Mouse (Mus musculus) forebrain, embryonic 11.5 days (tissue): ENCODE measurements around the gene Tgoln1. TPM values are rescaled to one million over a fixed set of nuclear protein-coding genes. Genes with fewer than 3 reads are reported as not detected.

Experiments used
- ATAC-seq: fragments of 200-750 bp; cut with Nextera tagmentation; replicated peaks from 2 replicates; pipeline ENCODE4 v1.8.0; 2017; ENCODE audit warnings: moderate TSS enrichment; ENCODE audit not compliant: low FRiP score
- DNase-seq: peaks from one replicate; pipeline ENCODE4 v3.0.0-alpha.2; 2017; ENCODE audit warnings: low spot score
- H3K27ac ChIP-seq: fragments of 300-500 bp; sonication (generic); 2 replicates; pipeline ENCODE4 v1.5.1; 2014; ENCODE audit warnings: low read depth, low read length
- H3K27me3 ChIP-seq: fragments of 300-500 bp; sonication (generic); 2 replicates; pipeline ENCODE4 v1.6.1; 2014; ENCODE audit warnings: mild to moderate bottlenecking, low read length, mixed read lengths; ENCODE audit not compliant: control insufficient read depth, insufficient read depth
- H3K36me3 ChIP-seq: fragments of 300-500 bp; sonication (generic); 2 replicates; pipeline ENCODE4 v1.6.1; 2014; ENCODE audit warnings: mild to moderate bottlenecking, low read length, moderate library complexity, mixed read lengths; ENCODE audit not compliant: control insufficient read depth, insufficient read depth
- H3K4me1 ChIP-seq: fragments of 300-500 bp; sonication (generic); replicated peaks from 2 replicates; pipeline ENCODE4 v1.6.1; 2014; ENCODE audit warnings: low read length, mixed read lengths; ENCODE audit not compliant: control insufficient read depth, insufficient read depth
- H3K4me2 ChIP-seq: fragments of 300-500 bp; sonication (generic); 2 replicates; pipeline ENCODE4 v1.6.1; 2014; ENCODE audit warnings: low read depth, mild to moderate bottlenecking, low read length, moderate library complexity, mixed read lengths; ENCODE audit not compliant: severe bottlenecking
- H3K4me3 ChIP-seq: fragments of 300-500 bp; sonication (generic); 2 replicates; pipeline ENCODE4 v1.5.1; 2014; ENCODE audit warnings: low read depth, low read length
- H3K9ac ChIP-seq: fragments of 300-500 bp; sonication (generic); 2 replicates; pipeline ENCODE4 v1.6.1; 2014; ENCODE audit warnings: low read length
- H3K9me3 ChIP-seq: fragments of 300-500 bp; sonication (generic); 2 replicates; pipeline ENCODE4 v1.6.1; 2016; ENCODE audit warnings: low read length, mixed read lengths; ENCODE audit not compliant: control insufficient read depth
- WGBS: fragments of 180-500 bp; shearing (Covaris S2); extraction: QIAGEN DNeasy Blood & Tissue Kit; methylation state at CpG from one replicate; pipeline ENCODE4 v1.1.7; 2014; 5-methylcytosine and 5-hydroxymethylcytosine counted together
- polyA plus RNA-seq: library from polyadenylated mRNA; unstranded; fragments of >200 nt; fragmentation: Nextera tagmentation; extraction: Ambion mirVana; gene quantifications from 2 replicates; pipeline ENCODE4 v1.2.1, GENCODE M21; 2014

Tgoln1 gene
- polyA plus RNA-seq, 1 experiment from 2014 or later = 34.1 TPM

- no peaks in the 10 kb centered on the region for H3K4me1 ChIP-seq
- no peak for DNase-seq
- WGBS = 89% methylated on average over 3 of the region's 3 CpGs
These were observed 20.1 kb upstream of the Tgoln1 start for GRCm38 (mm10) chr6:72636940-72637339.

GRCm38 (mm10) chr6:72635760-72636431 is 19.1 kb upstream of the Tgoln1 start:
- peak; percentile 74 for ATAC-seq
- Histone ChIP-seq H3K27me3 (no peaks in the 10 kb centered on the region), H3K36me3 (no peaks in the 10 kb centered on the region)

More at GRCm38 (mm10) chr6:72636940-72637339, 20.1 kb upstream of the Tgoln1 start:
- no peak for ATAC-seq
- H3K36me3 ChIP-seq = no peaks in the 10 kb centered on the region
- H3K27me3 ChIP-seq = no peaks in the 10 kb centered on the region
- H3K27ac ChIP-seq = no peak overlapping the region
- no peak overlapping the region for H3K4me2 ChIP-seq
- no peak overlapping the region for H3K4me3 ChIP-seq
- no peaks in the 10 kb centered on the region for H3K9me3 ChIP-seq
- no peak overlapping the region for H3K9ac ChIP-seq

GRCm38 (mm10) chr6:72634311-72634710 is 17.5 kb upstream of the Tgoln1 start:
- Histone ChIP-seq H3K27ac (no peak overlapping the region), H3K4me3 (no peak overlapping the region), H3K4me1 (no peaks in the 10 kb centered on the region), H3K9me3 (no peaks in the 10 kb centered on the region), H3K9ac (no peak overlapping the region), H3K27me3 (no peaks in the 10 kb centered on the region), H3K36me3 (no peaks in the 10 kb centered on the region; the same call in 1 of the 2 replicates), H3K4me2 (no peak overlapping the region)
- no peak for ATAC-seq
- DNase-seq = no peak
- WGBS = 88% methylated on average over 10 of the region's 10 CpGs

More at GRCm38 (mm10) chr6:72635760-72636431, 19.1 kb upstream of the Tgoln1 start:
- Histone ChIP-seq H3K4me1 (no peaks in the 10 kb centered on the region), H3K27ac (no peak overlapping the region), H3K9ac (no peak overlapping the region), H3K4me2 (no peak overlapping the region), H3K4me3 (no peak overlapping the region), H3K9me3 (no peaks in the 10 kb centered on the region)
- 55% methylated on average over 12 of the region's 12 CpGs for WGBS
- peak; percentile 76 for DNase-seq

- H3K9me3 ChIP-seq = no peaks in the 10 kb centered on the region
- no peaks in the 10 kb centered on the region; the same call in 1 of the 2 replicates for H3K36me3 ChIP-seq
- H3K27me3 ChIP-seq = no peaks in the 10 kb centered on the region
- ATAC-seq (no peak), DNase-seq (no peak)
- H3K9ac ChIP-seq = no peak overlapping the region
- no peak overlapping the region for H3K4me2 ChIP-seq
- no peak overlapping the region for H3K27ac ChIP-seq
- no peaks in the 10 kb centered on the region for H3K4me1 ChIP-seq
- H3K4me3 ChIP-seq = no peak overlapping the region
- 88% methylated on average over 6 of the region's 6 CpGs for WGBS
These were observed 14.9 kb upstream of the Tgoln1 start for GRCm38 (mm10) chr6:72631700-72632099.

- H3K9ac ChIP-seq = no peak overlapping the region
- no peaks in the 10 kb centered on the region for H3K27me3 ChIP-seq
- H3K4me3 ChIP-seq = no peak overlapping the region
- no peak overlapping the region for H3K4me2 ChIP-seq
- H3K9me3 ChIP-seq = no peaks in the 10 kb centered on the region
- H3K27ac ChIP-seq = no peak overlapping the region
- DNase-seq (no peak), ATAC-seq (no peak)
- WGBS = 94% methylated on average over 14 of the region's 14 CpGs
- H3K4me1 ChIP-seq = no peaks in the 10 kb centered on the region
- no peaks in the 10 kb centered on the region; the same call in 1 of the 2 replicates for H3K36me3 ChIP-seq
These were observed 14.2 kb upstream of the Tgoln1 start for GRCm38 (mm10) chr6:72630961-72631360.

- H3K4me3 ChIP-seq = no peak overlapping the region
- H3K9me3 ChIP-seq = no peaks in the 10 kb centered on the region
- H3K27ac ChIP-seq = no peak overlapping the region
- DNase-seq = no peak
- 81% methylated on average over 2 of the region's 2 CpGs for WGBS
- ATAC-seq = no peak
- no peaks in the 10 kb centered on the region for H3K4me1 ChIP-seq
- no peak overlapping the region for H3K9ac ChIP-seq
- no peak overlapping the region for H3K4me2 ChIP-seq
- no peaks in the 10 kb centered on the region for H3K27me3 ChIP-seq
- no peaks in the 10 kb centered on the region; the same call in 1 of the 2 replicates for H3K36me3 ChIP-seq
These were observed 13.6 kb upstream of the Tgoln1 start for GRCm38 (mm10) chr6:72630370-72630769.

- no peaks in the 10 kb centered on the region for H3K9me3 ChIP-seq
- ATAC-seq = no peak
These were observed 10.5 kb upstream of the Tgoln1 start for GRCm38 (mm10) chr6:72627276-72627675.

GRCm38 (mm10) chr6:72626391-72626790 is 9.6 kb upstream of the Tgoln1 start:
- Histone ChIP-seq H3K9ac (no peak overlapping the region), H3K36me3 (no peaks in the 10 kb centered on the region; the same call in 1 of the 2 replicates), H3K4me3 (no peak overlapping the region), H3K27ac (no peak overlapping the region), H3K4me2 (no peak overlapping the region), H3K9me3 (no peaks in the 10 kb centered on the region), H3K4me1 (no peaks in the 10 kb centered on the region), H3K27me3 (no peaks in the 10 kb centered on the region)
- no peak for ATAC-seq
- no peak for DNase-seq
- WGBS = 91% methylated on average over 7 of the region's 7 CpGs

More at GRCm38 (mm10) chr6:72627276-72627675, 10.5 kb upstream of the Tgoln1 start:
- DNase-seq = no peak
- no peaks in the 10 kb centered on the region for H3K4me1 ChIP-seq
- no peak overlapping the region for H3K4me2 ChIP-seq
- 93% methylated on average over 16 of the region's 16 CpGs for WGBS
- H3K9ac ChIP-seq = no peak overlapping the region
- no peak overlapping the region for H3K4me3 ChIP-seq
- H3K27me3 ChIP-seq = no peaks in the 10 kb centered on the region
- H3K36me3 ChIP-seq = no peaks in the 10 kb centered on the region; the same call in 1 of the 2 replicates
- H3K27ac ChIP-seq = no peak overlapping the region
